Mouse (Mus musculus): ENCODE measurements around the gene Sptlc2. TPM values are rescaled to one million over a fixed set of nuclear protein-coding genes. Genes with fewer than 3 reads are reported as not detected.

The Sptlc2 gene
- polyA plus RNA-seq, 1 experiment, result 44.7 TPM

- peaks cover 60% of the 10 kb centered on the region for H3K36me3 ChIP-seq (ENCODE audit: control insufficient read depth, insufficient read depth)
- no peak overlapping the region for H3K4me3 ChIP-seq (ENCODE audit: insufficient read depth, poor library complexity, severe bottlenecking)
- no peak overlapping the region for H3ac ChIP-seq (ENCODE audit: control insufficient read depth, insufficient read length, low read depth)
- TF ChIP-seq CTCF (IDR thresholded peaks at IDR 0.05; ENCODE audit: control insufficient read depth, insufficient read depth, insufficient read length) (no peak), MYOD1 (IDR thresholded peaks at IDR 0.05; ENCODE audit: control insufficient read depth, insufficient read length, low read depth) (no peak), FOSL1 (IDR thresholded peaks at IDR 0.05; ENCODE audit: insufficient read depth, low read length, poor library complexity, severe bottlenecking) (no peak), MYOG (IDR thresholded peaks at IDR 0.05; ENCODE audit: control insufficient read depth, extremely low read depth, insufficient read length) (no peak), USF1 (IDR thresholded peaks at IDR 0.05; ENCODE audit: low read depth) (no peak), MAX (IDR thresholded peaks at IDR 0.05) (no peak), CEBPB (IDR thresholded peaks at IDR 0.05; ENCODE audit: low read depth) (no peak)
- no peaks in the 10 kb centered on the region for H3K27me3 ChIP-seq (ENCODE audit: control insufficient read depth, insufficient read depth, insufficient read length)
- H3K79me2 ChIP-seq (ENCODE audit: control insufficient read depth, insufficient read depth), result no peaks in the 10 kb centered on the region
- H3K79me3 ChIP-seq (ENCODE audit: low read depth), result no peaks in the 10 kb centered on the region
Measured at GRCm38 (mm10) chr12:87338082-87338481, 50.1 kb downstream of the Sptlc2 start.

DNA sequence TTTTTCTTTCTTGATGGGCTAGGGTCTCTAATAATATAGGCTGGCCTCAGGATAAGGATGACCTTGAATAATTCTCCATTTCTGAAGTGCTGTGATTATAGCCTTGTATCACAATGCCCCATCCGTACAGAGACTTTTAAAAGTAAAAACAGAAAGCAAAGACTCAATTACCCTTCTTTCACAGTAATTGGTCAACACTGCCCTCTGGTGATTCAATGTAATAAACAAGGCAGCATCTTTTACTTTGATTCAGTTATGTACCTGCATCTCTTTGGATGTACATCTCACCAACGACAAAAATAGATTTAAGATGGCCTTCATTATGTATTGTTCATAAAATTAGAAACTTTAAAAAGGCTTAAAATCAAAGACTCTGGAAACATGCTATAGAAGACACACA, 53.3 kb downstream of the Sptlc2 start:
- no peaks in the 10 kb centered on the region for H3K79me3 ChIP-seq (ENCODE audit: low read depth)
- no peaks in the 10 kb centered on the region for H3K79me2 ChIP-seq (ENCODE audit: control insufficient read depth, insufficient read depth)
- peaks cover 42% of the 10 kb centered on the region for H3K36me3 ChIP-seq (ENCODE audit: control insufficient read depth, insufficient read depth)
- no peak overlapping the region for H3K4me3 ChIP-seq (ENCODE audit: insufficient read depth, poor library complexity, severe bottlenecking)
- H3ac ChIP-seq (ENCODE audit: control insufficient read depth, insufficient read length, low read depth), result no peak overlapping the region
- no peak for TF ChIP-seq USF1 (IDR thresholded peaks at IDR 0.05; ENCODE audit: low read depth)
- TF ChIP-seq MYOG (IDR thresholded peaks at IDR 0.05; ENCODE audit: control insufficient read depth, extremely low read depth, insufficient read length), result no peak
- no peak for TF ChIP-seq MYOD1 (IDR thresholded peaks at IDR 0.05; ENCODE audit: control insufficient read depth, insufficient read length, low read depth)
- no peaks in the 10 kb centered on the region for H3K27me3 ChIP-seq (ENCODE audit: control insufficient read depth, insufficient read depth, insufficient read length)

GRCm38 (mm10) chr12:87333794-87334193, 54.4 kb downstream of the Sptlc2 start:
- H3K36me3 ChIP-seq (ENCODE audit: control insufficient read depth, insufficient read depth), result peaks cover 41% of the 10 kb centered on the region

GRCm38 (mm10) chr12:87332511-87332910, 55.6 kb downstream of the Sptlc2 start:
- no peaks in the 10 kb centered on the region for H3K79me2 ChIP-seq (ENCODE audit: control insufficient read depth, insufficient read depth)
- H3K4me3 ChIP-seq (ENCODE audit: insufficient read depth, poor library complexity, severe bottlenecking), result no peak overlapping the region
- no peaks in the 10 kb centered on the region for H3K79me3 ChIP-seq (ENCODE audit: low read depth)
- no peaks in the 10 kb centered on the region for H3K27me3 ChIP-seq (ENCODE audit: control insufficient read depth, insufficient read depth, insufficient read length)
- peaks cover 30% of the 10 kb centered on the region for H3K36me3 ChIP-seq (ENCODE audit: control insufficient read depth, insufficient read depth)
- no peak for TF ChIP-seq CTCF (IDR thresholded peaks at IDR 0.05; ENCODE audit: control insufficient read depth, insufficient read depth, insufficient read length)
- no peak for TF ChIP-seq MAX (IDR thresholded peaks at IDR 0.05)
- no peak for TF ChIP-seq USF1 (IDR thresholded peaks at IDR 0.05; ENCODE audit: low read depth)
- TF ChIP-seq CEBPB (IDR thresholded peaks at IDR 0.05; ENCODE audit: low read depth), result no peak
- TF ChIP-seq MYOG (IDR thresholded peaks at IDR 0.05; ENCODE audit: control insufficient read depth, extremely low read depth, insufficient read length), result no peak
- TF ChIP-seq MYOD1 (IDR thresholded peaks at IDR 0.05; ENCODE audit: control insufficient read depth, insufficient read length, low read depth), result no peak
- TF ChIP-seq FOSL1 (IDR thresholded peaks at IDR 0.05; ENCODE audit: insufficient read depth, low read length, poor library complexity, severe bottlenecking), result no peak
- H3ac ChIP-seq (ENCODE audit: control insufficient read depth, insufficient read length, low read depth), result no peak overlapping the region

More at GRCm38 (mm10) chr12:87333794-87334193, 54.4 kb downstream of the Sptlc2 start:
- Histone ChIP-seq H3K79me2 (ENCODE audit: control insufficient read depth, insufficient read depth) (no peaks in the 10 kb centered on the region), H3K79me3 (ENCODE audit: low read depth) (no peaks in the 10 kb centered on the region), H3K4me3 (ENCODE audit: insufficient read depth, poor library complexity, severe bottlenecking) (no peak overlapping the region), H3ac (ENCODE audit: control insufficient read depth, insufficient read length, low read depth) (no peak overlapping the region), H3K27me3 (ENCODE audit: control insufficient read depth, insufficient read depth, insufficient read length) (no peaks in the 10 kb centered on the region)
- no peak for TF ChIP-seq FOSL1 (IDR thresholded peaks at IDR 0.05; ENCODE audit: insufficient read depth, low read length, poor library complexity, severe bottlenecking)
- TF ChIP-seq USF1 (IDR thresholded peaks at IDR 0.05; ENCODE audit: low read depth), result no peak

DNA sequence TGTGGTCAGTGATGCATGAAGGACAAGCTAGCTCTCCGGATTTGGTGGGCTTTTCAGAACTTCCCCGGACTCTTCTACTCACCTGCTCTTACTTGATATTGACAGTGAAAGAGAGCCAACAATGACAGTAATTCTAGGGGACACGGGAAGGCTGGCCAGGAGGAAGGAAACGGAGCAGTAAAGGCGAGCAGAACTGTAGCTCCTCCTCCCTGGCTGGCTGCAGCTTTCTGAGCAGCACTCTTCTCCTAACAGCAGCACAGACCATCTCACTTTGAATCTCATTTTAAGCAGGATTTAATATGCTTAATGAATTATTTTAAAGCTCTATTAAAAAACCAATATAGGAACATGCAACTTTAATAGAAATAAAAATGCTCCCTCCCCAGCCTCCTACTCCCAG, 56.2 kb downstream of the Sptlc2 start:
- no peaks in the 10 kb centered on the region for H3K79me3 ChIP-seq (ENCODE audit: low read depth)
- H3K36me3 ChIP-seq (ENCODE audit: control insufficient read depth, insufficient read depth), result peaks cover 25% of the 10 kb centered on the region
- no peaks in the 10 kb centered on the region for H3K79me2 ChIP-seq (ENCODE audit: control insufficient read depth, insufficient read depth)
- TF ChIP-seq CTCF (IDR thresholded peaks at IDR 0.05; ENCODE audit: control insufficient read depth, insufficient read depth, insufficient read length), result no peak
- TF ChIP-seq MYOG (IDR thresholded peaks at IDR 0.05; ENCODE audit: control insufficient read depth, extremely low read depth, insufficient read length), result no peak
- no peaks in the 10 kb centered on the region for H3K27me3 ChIP-seq (ENCODE audit: control insufficient read depth, insufficient read depth, insufficient read length)
- no peak overlapping the region for H3K4me3 ChIP-seq (ENCODE audit: insufficient read depth, poor library complexity, severe bottlenecking)
- no peak overlapping the region for H3ac ChIP-seq (ENCODE audit: control insufficient read depth, insufficient read length, low read depth)

DNA sequence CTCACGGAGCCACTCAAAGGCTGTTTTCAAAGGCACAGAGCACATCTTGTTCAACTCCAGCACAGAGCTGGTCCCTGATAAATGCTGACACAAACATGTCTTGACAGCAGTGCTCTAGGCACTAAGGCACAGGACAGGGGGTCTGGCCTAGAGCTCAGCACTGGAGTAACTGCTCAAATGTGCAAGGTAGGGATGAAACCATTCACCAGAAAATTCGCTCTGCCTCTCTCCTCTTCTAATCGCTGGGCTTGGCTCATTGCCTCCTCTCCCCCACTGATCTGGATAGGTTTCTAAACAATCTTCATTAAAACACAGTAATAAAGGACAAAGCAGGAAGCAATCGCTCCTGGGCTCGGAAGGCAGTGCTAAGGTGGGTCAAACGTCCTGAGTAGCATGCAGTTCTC, 57.1 kb downstream of the Sptlc2 start:
- no peak overlapping the region for H3K4me3 ChIP-seq (ENCODE audit: insufficient read depth, poor library complexity, severe bottlenecking)
- no peak overlapping the region for H3ac ChIP-seq (ENCODE audit: control insufficient read depth, insufficient read length, low read depth)
- H3K36me3 ChIP-seq (ENCODE audit: control insufficient read depth, insufficient read depth), result peaks cover 24% of the 10 kb centered on the region
- H3K79me2 ChIP-seq (ENCODE audit: control insufficient read depth, insufficient read depth), result no peaks in the 10 kb centered on the region
- H3K27me3 ChIP-seq (ENCODE audit: control insufficient read depth, insufficient read depth, insufficient read length), result no peaks in the 10 kb centered on the region
- no peaks in the 10 kb centered on the region for H3K79me3 ChIP-seq (ENCODE audit: low read depth)
- no peak for TF ChIP-seq FOSL1 (IDR thresholded peaks at IDR 0.05; ENCODE audit: insufficient read depth, low read length, poor library complexity, severe bottlenecking)
- TF ChIP-seq MYOG (IDR thresholded peaks at IDR 0.05; ENCODE audit: control insufficient read depth, extremely low read depth, insufficient read length), result no peak
- no peak for TF ChIP-seq MAX (IDR thresholded peaks at IDR 0.05)
- TF ChIP-seq USF1 (IDR thresholded peaks at IDR 0.05; ENCODE audit: low read depth), result no peak
- no peak for TF ChIP-seq MYOD1 (IDR thresholded peaks at IDR 0.05; ENCODE audit: control insufficient read depth, insufficient read length, low read depth)
